Mouse (Mus musculus) gastrocnemius, adult 8-10 months (tissue): ENCODE measurements around the gene Gm12695. TPM values are rescaled to one million over a fixed set of nuclear protein-coding genes. Genes with fewer than 3 reads are reported as not detected.

Source experiments
- DNase-seq, 2 experiments: peaks; one replicate each; pipeline ENCODE4 v3.0.0; 2022; ENCODE audit warnings: low spot score in 2 of 2
- total RNA-seq, 4 experiments: library from RNA; stranded (reverse); gene quantifications; 2 replicates each; pipeline ENCODE4 v1.2.4; 2022

Gene Gm12695
- total RNA-seq: not detected

DNA sequence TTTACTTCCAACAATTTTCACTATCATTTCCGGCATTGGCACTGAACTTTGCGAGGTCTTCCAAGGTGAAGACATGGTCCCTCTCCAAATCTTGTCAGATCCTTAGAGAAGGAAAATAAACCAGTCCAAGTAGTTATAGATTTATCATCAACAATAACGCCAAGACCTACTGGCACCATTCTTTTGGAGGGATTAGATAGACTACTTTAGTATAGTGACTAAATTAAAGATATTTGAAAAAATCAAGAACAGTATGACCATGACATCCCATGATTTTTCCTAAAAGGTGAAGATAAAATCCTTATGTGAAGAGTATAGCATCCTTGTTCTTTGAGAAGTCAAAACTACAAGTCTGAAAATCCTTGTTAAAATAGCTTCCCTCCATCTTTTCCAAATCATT is at the start of gene Gm12695:
Gene Gm12695, minus strand, starts transcription at position 101 of the 400 bp plus-strand sequence.
- DNase-seq: no peak

DNA sequence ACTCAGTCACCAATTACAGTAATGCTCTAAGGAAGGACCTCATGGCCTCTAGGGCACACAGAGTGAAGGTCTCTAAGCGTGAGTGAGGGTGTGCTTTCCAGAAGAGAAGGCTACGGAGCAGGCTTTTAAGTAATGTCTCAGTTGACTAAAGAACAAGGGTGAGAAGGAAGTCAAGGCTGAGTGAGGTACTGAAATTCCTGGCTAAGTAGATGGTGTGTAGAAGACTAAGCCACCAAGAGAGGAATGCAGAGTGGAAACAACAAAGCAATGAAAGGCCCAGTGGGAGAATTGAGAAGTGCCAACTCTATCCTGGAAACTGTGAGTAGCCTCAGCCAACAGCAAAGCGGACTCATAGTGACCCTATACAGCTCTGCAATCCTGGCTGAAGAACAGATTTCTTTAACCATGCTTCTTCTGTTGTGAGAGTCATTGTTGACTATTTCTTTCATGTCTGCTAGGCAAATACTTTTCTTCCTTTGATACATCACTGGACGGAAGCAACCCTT is 40.6 kb upstream of the Gm12695 start:
- no peak for DNase-seq

DNA sequence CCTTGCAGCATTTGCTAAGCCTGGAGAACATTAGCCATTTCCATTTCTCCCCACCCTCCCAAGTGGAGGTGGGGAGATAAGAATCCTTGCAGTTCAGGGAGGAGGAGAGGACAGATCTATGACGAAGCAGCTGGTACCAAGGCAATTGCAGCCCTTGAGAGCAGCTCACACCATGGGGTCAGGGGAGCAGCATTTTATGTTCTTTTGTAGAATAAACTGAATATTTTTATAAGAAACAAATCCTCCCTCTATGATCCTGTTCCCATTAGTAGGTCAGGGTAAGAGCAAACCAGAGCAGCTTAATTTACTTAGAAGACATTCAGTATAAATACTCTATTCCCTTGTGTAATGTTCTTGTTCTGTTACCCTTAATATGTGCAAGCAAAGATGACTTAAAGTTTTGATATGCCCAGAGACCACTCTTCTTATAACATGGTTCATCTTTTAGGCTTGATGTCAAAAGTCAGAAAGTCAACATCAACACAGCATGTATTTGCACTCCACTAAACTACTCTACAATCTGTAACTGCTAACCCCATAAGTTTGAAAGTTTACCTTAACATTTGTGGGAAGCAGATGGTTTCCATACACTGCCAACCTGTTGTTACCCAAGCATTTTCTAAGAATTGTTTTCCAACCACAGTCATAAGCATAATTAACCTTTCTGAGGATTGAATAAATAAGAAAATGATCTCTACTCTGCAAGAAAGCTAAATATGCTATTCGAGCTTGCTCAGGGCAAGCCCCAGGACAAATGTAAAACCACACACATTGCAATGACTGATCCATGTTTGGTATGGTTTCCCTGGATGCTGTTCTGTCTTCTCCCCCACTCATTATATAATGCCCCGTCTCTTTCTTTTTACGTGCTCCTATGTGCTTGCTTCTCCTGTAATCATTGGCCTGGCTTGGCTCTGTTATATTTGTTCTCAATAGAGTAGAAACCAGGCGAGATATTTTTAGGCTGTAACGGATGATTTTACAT is 22.1 kb upstream of the Gm12695 start:
- no peak for DNase-seq

DNA sequence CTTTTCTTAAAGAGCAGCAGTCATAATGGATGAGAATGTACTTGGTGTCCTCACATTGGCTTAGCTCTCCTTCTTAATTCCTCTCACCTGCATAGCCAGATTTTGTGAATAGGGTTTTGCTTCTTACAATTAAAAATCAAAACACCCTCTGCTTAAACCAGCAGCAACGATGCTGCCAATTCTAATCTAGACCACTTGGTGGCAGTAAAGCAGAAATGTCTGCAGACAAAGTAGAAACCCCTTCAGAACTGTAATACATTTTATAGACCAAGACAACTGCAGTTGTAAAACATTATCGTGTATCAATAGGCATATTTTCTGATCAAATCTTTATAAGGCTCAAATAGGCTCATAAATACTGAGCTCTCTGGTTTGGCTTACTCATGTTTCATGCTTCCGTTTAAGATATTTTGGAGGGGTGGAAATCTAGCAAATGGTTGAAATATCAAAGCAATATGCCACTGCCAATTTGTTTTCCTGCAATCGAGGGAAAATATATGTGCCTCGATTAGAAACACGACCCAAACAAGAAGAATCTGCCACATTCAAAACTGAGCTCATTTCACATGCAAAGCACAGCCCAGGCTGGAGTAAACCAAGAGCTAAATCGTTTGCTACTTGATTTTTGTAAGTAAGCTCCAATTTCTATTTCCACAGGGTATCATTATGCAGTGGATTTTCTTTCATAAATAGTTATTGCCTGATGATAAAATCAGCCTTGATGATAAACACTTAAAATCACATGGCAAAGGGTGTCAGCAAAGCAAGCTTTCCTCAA is 14.6 kb upstream of the Gm12695 start:
- no peak for DNase-seq

DNA sequence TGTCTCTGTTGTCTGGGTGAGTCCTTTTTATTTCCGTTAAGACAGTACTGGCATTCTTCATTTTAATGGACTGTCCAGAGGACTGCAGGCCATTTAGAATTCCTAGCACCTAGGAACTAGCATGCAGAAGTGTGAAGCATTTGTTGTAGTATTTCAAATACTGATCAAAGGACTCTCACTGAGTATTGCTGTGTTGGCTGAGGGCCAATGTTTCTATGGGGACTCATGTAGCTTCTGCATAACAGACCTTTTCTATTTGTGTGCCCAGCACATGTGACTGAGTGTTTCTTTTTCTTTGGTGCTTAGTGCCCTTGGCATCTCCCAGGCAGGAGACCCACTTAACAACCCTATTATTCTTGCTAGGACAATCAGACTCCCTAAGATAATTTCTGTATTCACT is 12.6 kb upstream of the Gm12695 start:
- DNase-seq: no peak

DNA sequence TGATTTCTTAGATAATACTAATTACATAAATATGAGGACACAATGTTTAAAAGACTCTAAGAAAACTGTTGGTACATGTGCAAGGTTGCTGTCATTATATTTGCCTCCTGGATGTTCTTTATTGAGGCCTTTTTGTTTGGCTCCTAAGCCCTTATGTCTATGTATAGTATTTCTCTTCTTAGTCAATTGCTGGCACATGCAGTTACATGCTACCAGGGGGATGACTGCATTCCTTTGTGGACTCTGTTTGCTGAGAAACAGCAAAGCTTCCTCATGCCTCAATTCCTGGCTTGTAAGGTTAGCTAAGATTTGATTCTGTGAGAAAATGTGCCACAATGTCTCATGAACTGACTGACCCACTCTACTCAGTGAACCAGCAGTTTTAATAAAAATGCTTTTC is 6.3 kb upstream of the Gm12695 start:
- DNase-seq: no peak

DNA sequence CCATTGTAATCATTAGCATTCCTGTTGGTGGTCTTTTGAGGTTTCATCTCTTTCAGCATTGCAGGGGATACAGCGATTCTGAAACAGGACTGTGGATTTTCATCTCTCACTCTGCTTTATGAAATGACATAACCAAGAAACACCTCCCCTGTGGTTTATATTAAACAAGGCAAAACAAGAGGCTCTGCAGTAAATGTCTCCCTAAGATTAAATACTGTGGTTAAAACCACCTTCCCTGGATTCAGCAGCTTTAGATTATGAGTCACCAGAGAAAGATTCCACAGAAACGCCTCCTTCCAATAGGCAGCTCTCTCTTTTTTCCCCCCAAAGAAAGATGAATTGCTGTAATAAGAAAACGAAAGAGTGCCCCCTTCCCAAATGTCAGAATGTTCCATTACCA is 4.9 kb upstream of the Gm12695 start:
- no peak for DNase-seq

DNA sequence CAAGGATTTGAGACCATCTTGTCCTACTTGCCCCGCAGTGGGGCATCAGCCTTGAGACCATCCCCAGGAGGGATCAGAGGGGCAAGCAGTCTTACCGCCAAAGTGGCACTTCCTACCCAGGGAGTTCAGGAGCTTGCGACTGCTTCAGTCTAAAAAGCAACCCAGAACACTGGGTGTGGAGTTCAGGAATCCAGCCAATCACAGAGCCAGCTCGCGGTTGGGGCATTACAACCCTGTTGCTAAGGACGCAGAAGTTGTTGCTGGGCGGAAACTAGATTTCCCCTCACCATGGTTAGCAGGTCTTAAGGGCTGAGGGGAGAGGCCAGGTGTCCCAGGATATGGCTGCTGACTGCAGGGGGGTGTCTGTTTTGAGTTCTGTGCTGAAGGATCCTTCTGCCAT is 1.6 kb upstream of the Gm12695 start:
- DNase-seq: no peak

DNA sequence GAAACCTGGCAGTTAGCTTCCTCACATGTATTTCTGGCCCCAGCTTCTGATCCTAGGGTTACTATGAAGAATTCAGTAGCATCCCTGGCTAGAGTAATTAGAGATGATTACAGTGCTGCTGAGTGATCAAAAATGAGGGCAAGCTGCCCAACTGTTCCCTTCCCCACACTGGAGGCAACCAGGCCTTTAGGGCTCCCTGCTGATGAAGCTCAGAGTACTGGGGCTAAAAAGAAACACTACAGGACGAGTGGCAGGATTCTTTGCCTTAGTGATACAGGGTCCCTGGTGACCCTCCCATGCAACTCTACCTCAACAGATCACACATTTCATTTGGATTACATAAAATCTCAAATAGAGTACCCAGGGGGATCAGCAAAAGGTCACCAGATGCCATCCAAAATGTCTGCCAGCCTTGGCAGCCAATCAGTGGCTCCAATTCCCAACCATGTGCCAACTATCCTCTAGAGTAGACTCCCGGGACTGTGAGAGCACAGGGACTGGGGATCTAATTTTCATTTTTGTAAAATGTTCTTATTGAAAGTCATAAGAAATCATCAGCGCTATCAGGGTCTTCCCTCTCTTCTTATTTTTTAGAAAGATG is 11.9 kb downstream of the Gm12695 start:
- peak; percentile 57 to 72 for DNase-seq

DNA sequence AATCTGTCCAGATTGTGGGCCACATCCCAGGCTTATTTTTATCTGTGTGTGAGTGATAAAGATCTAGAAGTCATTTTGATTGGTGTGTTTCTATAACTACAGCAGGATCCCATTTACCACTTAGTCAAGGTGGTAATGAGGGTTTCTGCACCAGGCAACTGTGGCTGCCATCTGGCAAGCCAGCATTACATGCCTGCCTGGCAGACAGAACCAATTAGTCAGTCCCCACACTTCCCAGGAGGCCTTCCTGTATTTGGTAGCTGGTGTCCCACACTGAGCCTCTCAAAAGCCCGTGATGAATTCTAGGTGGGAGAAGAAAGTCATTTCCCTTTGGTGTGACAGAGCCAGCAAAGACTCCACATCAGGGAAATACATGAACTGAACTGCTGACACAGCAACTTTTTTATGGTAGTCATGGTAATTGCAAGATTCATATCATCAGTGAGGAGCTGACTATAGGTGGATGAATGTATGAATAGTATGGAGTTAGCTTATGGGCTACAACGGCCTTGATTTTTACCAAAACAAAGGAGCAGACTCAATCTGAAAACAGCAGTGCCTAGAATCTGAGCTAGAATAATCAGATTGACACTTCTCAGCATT is 18.5 kb downstream of the Gm12695 start:
- no peak for DNase-seq

DNA sequence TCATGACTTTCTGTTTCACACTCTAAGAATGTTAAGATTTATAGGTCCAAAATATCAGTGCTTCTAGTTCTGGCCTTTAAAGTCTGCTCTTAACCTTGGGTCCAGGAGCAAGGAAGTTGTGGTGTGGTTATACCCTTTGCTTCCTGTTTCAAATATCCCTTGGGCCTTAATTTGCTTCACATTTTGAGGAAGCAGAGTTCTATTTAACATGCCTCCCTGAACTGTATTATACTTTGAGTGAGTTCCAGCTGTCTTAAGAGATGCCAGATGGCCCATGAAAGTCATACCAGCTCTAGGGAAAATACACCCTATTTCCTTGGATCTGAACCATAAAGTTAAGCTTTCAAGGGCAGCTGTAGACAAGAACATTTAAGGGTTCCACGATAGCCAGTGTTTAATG is 33.0 kb downstream of the Gm12695 start:
- no peak for DNase-seq

DNA sequence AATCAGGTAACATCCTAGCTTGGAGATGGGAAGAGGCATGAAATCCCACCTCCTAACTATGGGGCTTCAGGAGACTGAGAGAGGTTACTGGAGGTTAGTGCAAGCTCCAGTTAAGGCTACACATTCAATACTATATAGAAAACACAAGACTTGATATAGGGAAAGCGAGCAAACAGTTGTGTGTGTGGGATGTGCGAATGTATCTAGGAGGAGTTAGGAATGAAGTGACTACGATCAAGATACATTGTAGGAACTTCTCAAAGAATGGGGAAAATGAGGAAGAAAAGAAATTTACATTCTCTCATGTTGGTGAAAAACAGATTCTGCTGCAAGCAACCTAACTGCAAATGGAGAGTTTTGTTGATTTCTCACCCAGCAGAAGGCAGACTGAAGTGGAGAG is 44.5 kb downstream of the Gm12695 start:
- no peak for DNase-seq

DNA sequence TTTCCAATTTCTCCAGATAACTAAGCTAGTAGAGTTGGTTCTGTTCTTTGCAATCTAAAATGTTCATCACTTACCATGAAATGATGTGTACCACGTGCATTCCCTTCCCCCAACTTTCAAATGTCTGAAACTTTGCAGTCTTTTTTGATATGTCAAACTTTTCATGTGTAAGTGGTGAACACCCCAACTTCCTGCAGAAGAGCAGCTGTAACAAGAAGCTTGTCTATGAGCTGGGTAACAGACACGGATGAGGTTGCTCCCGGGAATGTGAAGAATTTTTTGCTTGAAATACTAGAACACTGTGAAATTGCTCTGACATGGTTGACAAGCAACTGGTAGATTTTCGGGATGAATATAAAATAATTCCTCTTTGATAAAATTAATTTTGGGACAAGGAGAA is 55.7 kb downstream of the Gm12695 start:
- DNase-seq: no peak

DNA sequence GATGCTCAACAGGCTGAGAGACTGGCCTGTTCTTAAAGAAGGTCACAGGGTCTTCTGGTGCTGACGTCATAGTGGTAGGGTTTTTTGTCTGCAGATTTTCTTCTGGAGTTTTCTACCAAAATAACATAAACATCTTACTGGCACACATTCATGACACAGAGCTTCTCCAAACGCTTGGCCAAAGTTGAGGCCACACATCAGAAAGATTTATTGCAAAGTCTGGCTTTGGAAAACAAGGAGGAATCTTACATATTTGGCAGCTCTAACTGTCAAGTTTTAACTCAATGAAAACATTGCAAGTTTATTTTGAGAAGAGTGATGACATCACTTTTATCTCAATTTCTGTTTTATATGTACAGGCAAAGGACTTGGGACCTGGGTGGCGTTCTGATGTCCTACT is 56.8 kb downstream of the Gm12695 start:
- DNase-seq: no peak

DNA sequence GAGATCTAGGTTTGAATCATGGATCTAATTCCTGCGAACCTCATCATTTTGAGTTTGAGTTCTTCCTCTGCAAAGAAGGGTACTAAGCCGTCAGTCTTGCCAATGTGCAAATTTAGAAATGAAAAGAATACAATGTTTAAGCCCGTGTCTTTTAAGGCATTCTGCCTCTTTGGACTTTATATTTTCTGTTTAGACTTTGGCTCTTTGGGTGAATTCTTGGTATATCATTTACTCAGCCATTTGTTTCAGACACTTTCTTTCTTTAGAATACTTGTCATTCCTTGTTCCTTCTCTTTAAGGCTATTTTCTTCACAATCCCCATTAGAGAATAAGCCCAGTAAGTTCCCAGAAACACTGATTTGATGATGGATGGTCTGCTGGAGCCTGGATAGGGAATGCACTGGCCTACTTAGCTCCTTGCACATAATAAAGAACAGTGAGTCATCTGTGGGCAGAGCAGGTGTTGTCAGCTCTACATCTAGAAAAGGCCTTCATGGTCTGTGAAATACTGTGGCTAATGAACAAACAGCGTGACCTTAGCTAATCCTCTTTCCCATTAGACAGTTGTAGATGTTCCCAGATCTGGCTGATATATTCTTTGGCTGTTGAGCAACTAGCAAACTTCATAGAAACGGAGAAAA is 59.5 kb downstream of the Gm12695 start:
- no peak for DNase-seq

DNA sequence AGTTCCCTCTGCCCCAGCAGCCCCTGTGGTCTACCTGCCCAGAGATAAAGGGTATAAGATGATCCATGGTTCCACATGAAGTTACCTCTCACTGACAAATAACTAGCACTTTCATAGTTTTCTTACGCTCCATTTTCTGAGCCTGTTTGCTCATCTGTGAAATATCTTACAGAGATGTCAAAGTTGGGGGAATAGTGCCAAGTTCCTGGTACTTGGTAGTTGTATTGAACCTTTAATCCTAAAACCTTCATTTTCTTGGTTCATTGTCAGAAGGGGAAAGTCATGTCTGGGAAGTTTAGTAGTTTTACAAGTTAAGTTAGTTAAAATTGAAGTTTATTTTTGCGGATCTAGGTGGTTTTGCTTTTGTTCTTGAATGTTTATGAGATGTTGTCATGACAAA is 62.7 kb downstream of the Gm12695 start:
- DNase-seq: no peak

DNA sequence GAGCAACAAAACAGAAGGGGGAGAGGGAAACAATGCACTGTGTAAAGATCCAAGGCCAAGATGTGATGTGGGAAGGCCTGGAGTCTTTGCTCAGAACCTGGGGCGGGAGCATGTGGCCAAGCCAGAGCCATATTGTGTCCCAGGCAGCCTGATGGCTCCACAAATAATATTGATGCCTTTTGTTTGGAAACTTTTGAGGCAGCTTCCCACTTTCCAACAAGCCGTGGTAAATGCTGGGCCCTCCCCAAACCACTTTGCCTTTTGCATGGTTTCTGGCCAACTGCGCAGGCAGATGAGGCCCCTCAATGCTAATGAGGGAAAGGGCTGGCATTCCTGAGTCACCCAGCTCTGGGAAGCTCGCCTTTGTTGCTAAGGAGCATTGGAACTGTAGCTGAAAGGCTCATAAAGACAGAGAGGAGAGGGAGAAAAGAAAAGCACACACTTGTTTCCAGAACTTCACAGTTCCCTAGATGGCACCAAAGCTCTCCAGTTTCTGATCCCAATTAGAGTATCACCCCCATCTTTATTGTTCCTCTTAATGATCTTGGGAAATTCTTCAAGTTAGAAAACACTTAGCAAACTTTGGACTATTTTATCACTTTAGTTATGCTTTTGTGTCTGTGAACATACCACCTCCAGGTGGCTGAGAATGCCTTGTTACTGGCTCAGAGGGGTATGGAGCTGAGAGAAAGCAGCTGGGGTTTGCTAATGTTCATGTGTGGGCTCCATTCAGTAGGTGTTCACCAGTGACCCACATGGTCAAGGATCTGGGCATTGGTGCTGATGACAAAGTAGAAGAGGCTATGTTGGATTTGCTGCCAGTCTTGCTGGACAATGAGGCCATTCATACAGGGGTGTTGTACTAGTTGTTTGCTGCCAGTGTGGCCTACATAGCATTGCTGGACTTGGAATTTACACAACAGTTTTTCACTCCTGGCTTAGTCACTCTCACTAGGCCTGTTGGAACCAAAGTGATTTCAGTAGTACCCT is 65.7 kb downstream of the Gm12695 start:
- no peak for DNase-seq

DNA sequence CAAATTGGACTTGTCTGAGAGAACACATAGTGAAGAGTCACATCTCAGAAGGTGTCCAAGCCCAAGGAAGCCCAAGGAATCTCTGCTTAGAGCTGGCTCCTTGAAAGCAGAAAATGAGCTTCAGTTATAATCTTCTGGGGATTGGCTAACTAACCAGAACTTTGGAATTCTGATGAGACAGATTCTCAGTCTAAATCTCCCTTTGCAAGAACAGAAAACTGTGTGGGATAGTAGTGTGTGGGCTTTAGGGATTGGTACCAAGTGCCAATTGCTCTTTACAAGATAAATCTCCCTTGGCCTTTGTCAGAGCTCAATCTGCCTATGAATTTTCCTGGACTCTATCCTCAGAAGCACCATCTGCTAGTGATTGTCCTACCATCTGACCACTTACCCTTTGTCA is 66.5 kb downstream of the Gm12695 start:
- no peak for DNase-seq

DNA sequence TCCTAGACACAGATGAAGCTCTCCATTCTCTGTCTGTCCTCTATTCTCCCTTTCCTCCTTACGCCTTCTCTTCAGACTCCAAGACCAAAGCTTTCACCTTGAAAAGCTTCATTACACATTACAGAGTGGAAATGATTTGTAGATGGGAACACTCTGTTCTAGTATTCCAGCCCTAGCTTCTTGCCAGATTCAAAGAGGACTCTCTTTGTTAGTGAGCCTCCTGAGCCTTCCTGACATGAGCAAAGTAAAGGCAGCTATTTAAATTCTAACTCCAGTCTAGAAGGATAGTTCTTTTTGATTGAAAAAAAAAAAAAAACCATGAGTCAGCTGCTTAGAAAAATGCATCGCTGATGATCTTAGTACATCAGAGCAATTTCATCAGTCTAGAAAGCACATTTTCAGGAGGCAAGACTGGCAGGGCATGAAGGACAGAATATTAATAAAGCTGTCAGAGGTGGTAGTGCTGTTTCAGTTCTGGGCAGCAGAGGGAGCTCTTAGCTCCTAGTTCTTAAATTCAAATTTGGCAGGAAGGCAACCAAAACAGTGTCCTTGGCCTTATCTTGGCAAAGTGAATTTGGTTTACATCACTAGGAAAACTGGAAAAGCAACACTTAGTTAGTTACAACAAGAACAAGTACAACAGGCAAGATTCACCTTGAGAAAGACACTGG is 79.6 kb downstream of the Gm12695 start:
- DNase-seq: peak in 1 of 2 experiments; percentile 32
